In genomic region chr7:100312716-100313115, GRCm38 (mm10) we compare ENCODE assay signal across 20 mouse cellular contexts. TPM values are rescaled to one million over a fixed set of nuclear protein-coding genes. Genes with fewer than 3 reads are reported as not detected.
"Had no signal": no experiment of that assay in that cellular context is flagged by ENCODE, and none has a peak within 500 bp of the region (broad histone marks: within the 10 kb centered on the region; RNA-seq: fewer than 3 reads in every experiment).

No protein-coding gene starts in this region.

- H3K9me3 ChIP-seq: kidney, embryonic 15.5 days; limb, embryonic 12.5 days; limb, embryonic 15.5 days; midbrain, embryonic 12.5 days; midbrain, embryonic 15.5 days; neural tube, embryonic 13.5 days had no signal

- ATAC-seq: liver, postnatal 0 days; lung, postnatal 0 days; midbrain, embryonic 15.5 days had no signal

- H3K4me3 ChIP-seq: kidney, embryonic 15.5 days; left cerebral cortex, adult 2 months; limb, embryonic 12.5 days; limb, embryonic 15.5 days; midbrain, embryonic 12.5 days; midbrain, embryonic 15.5 days; neural tube, embryonic 13.5 days had no signal

- DNase-seq: kidney, adult 8-10 months; kidney, postnatal 10 days; kidney, postnatal 36 days; layer of hippocampus, postnatal 36 days; left cerebral cortex, postnatal 4 days; liver, postnatal 0 days; lung, embryonic 14.5 days; retina, postnatal 1 day; thymus, adult 2 months; thymus, postnatal 14 days; thymus, postnatal 4 days had no signal

- H3K27me3 ChIP-seq: kidney, embryonic 15.5 days; limb, embryonic 12.5 days; limb, embryonic 15.5 days; midbrain, embryonic 12.5 days; midbrain, embryonic 15.5 days; neural tube, embryonic 13.5 days had no signal

- H3K36me3 ChIP-seq: midbrain, embryonic 12.5 days; midbrain, embryonic 15.5 days had no signal

- H3K4me1 ChIP-seq: kidney, embryonic 15.5 days had no signal

RNA-seq across cellular contexts. Expression of gene P4ha3, which starts 27.4 kb away (rescaled TPM):
- total RNA-seq: neutrophil, adult 5-6 weeks had no signal
